Mouse (Mus musculus): ENCODE measurements around the gene Casc1. TPM values are rescaled to one million over a fixed set of nuclear protein-coding genes. Genes with fewer than 3 reads are reported as not detected.

Gene Casc1
- polyA plus RNA-seq (2021): 3.0 TPM

GRCm38 (mm10) chr6:145210816-145211338 lies at the start of gene Casc1, which contains the start of gene Etfrf1:
Gene Casc1, minus strand, starts transcription at chr6:145211005.
Gene Etfrf1, plus strand, starts transcription at chr6:145211134.
- ChIA-PET CTCF (interaction anchor here (1.3 to 2.5 kb wide), 4 partner anchors 11 to 130 kb away, joined by 3 to 15 read pairs (median 5); no protein-coding TSS in a partner anchor), POLR2A (interaction anchor here (1.0 to 1.7 kb wide), 4 partner anchors 12 to 136 kb away, joined by 3 to 4 read pairs (median 3); partner anchors contain the start of gene Bcat1)
- no peaks in the 10 kb centered on the region for H3K27me3 ChIP-seq
- TF ChIP-seq CTCF (IDR thresholded peaks at IDR 0.05): no peak
- in situ Hi-C loops (cut with MboI; ENCODE audit: low pct_unique_long_range_greater_than_20kb): no loop called here
- DNase-seq (ENCODE audit: low read depth, low spot score): peak; percentile 98
- ATAC-seq: peak; percentile 99

GRCm38 (mm10) chr6:145256701-145257073 lies 45.9 kb upstream of the Casc1 start:
- in situ Hi-C loops (cut with MboI; ENCODE audit: low pct_unique_long_range_greater_than_20kb): no loop called here
- ChIA-PET CTCF (interaction anchor here (2.3 kb wide), 1 partner anchor 10 kb away, joined by 6 read pairs; no protein-coding TSS in a partner anchor), POLR2A (no interaction called here)
- ATAC-seq (no peak), DNase-seq (ENCODE audit: low read depth, low spot score) (no peak)
- H3K27me3 ChIP-seq: no peaks in the 10 kb centered on the region
- TF ChIP-seq CTCF (IDR thresholded peaks at IDR 0.05): no peak

- H3K27me3 ChIP-seq: no peaks in the 10 kb centered on the region
- no peak for TF ChIP-seq CTCF (IDR thresholded peaks at IDR 0.05)
- no peak for ATAC-seq
- in situ Hi-C loops (cut with MboI; ENCODE audit: low pct_unique_long_range_greater_than_20kb): no loop called here
- ChIA-PET CTCF (interaction anchor here (2.3 kb wide), 1 partner anchor 10 kb away, joined by 6 read pairs; no protein-coding TSS in a partner anchor), POLR2A (no interaction called here)
- DNase-seq (ENCODE audit: low read depth, low spot score): no peak
Measured at GRCm38 (mm10) chr6:145255952-145256700, 45.3 kb upstream of the Casc1 start.

- CTCF ChIA-PET: interaction anchor here (5.0 kb wide), 1 partner anchor 90 kb away, joined by 17 read pairs; no protein-coding TSS in a partner anchor
- in situ Hi-C loops (cut with MboI; ENCODE audit: low pct_unique_long_range_greater_than_20kb): no loop called here
- TF ChIP-seq CTCF (IDR thresholded peaks at IDR 0.05): no peak
- POLR2A ChIA-PET: no interaction called here
- no peaks in the 10 kb centered on the region for H3K27me3 ChIP-seq
- DNase-seq (ENCODE audit: low read depth, low spot score): no peak
- ATAC-seq: no peak
Measured at GRCm38 (mm10) chr6:145250820-145251219, 40.0 kb upstream of the Casc1 start.

- no peak for TF ChIP-seq CTCF (IDR thresholded peaks at IDR 0.05)
- ATAC-seq (peak; percentile 89), DNase-seq (ENCODE audit: low read depth, low spot score) (peak; percentile 24)
- H3K27me3 ChIP-seq: no peaks in the 10 kb centered on the region
- in situ Hi-C loops (cut with MboI; ENCODE audit: low pct_unique_long_range_greater_than_20kb): no loop called here
- POLR2A ChIA-PET: no interaction called here
- CTCF ChIA-PET: interaction anchor here (5.0 kb wide), 1 partner anchor 91 kb away, joined by 17 read pairs; no protein-coding TSS in a partner anchor
Measured at GRCm38 (mm10) chr6:145250185-145250791, 39.5 kb upstream of the Casc1 start, which contains the start of gene Kras. Gene Kras, minus strand, starts transcription at chr6:145250239.

DNA sequence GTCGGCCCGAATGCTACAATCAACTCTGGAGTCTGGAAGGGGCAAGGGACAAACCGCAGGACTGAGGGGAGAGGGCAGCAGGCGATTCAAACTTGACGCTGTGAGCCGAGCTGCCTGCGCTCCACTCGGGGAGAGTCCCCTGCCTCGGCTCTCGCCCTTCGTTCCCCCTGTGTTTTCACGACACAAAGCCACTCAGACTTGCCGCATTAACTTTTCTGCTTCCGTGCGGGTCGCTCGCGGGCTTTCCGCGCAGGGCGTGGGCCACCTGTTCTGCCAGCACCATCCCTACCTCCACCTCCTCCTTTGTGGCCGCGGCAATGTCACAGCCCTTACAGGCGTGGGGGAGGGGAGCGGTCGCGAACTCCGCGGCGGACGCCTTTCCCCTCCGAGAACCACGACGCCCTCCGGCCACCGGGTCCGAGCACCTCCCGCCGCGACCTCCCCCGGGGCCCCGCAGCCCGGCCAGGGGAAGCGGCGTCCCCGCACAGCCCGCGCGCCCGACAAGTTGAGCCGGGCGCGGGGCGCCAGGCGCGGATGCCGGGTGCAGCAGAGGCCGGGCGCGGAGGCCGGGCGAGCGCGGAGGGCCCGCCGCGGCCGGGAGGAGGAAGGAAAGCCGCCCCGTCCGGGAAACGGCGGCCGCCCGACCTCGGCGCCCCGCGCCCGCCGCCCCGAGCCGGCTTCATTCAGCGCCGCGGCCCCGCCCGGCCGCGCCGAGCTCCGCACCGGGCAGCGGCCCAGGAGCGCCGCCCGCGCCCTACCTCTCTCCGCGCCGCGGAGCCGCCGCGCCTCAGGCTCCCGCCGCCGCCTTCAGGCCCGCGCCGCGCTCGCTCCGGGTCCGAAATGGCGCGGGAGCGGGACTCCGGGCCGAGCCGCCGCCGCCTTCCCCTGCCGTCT lies 38.7 kb upstream of the Casc1 start:
- no peak for TF ChIP-seq CTCF (IDR thresholded peaks at IDR 0.05)
- H3K27me3 ChIP-seq: no peaks in the 10 kb centered on the region
- in situ Hi-C loops (cut with MboI; ENCODE audit: low pct_unique_long_range_greater_than_20kb): loop anchor here (5.0 to 25.0 kb wide), 2 partner anchors 93 to 538 kb away; no protein-coding TSS in a partner anchor
- CTCF ChIA-PET: interaction anchor here (1.9 kb wide), 1 partner anchor 92 kb away, joined by 7 read pairs; no protein-coding TSS in a partner anchor
- DNase-seq (ENCODE audit: low read depth, low spot score) (no peak), ATAC-seq (peak; percentile 61)
- POLR2A ChIA-PET: interaction anchor here (0.7 to 1.0 kb wide), 2 partner anchors 90 to 92 kb away, joined by 3 read pairs; no protein-coding TSS in a partner anchor

- DNase-seq (ENCODE audit: low read depth, low spot score): no peak
- ATAC-seq: no peak
- POLR2A ChIA-PET: no interaction called here
- in situ Hi-C loops (cut with MboI; ENCODE audit: low pct_unique_long_range_greater_than_20kb): loop anchor here (5.0 to 25.0 kb wide), 2 partner anchors 94 to 539 kb away; no protein-coding TSS in a partner anchor
- CTCF ChIA-PET: interaction anchor here (1.1 to 1.9 kb wide), 3 partner anchors 29 to 93 kb away, joined by 3 to 7 read pairs (median 3); no protein-coding TSS in a partner anchor
- no peak for TF ChIP-seq CTCF (IDR thresholded peaks at IDR 0.05)
- no peaks in the 10 kb centered on the region for H3K27me3 ChIP-seq
Measured at GRCm38 (mm10) chr6:145247886-145248285, 37.1 kb upstream of the Casc1 start.

DNA sequence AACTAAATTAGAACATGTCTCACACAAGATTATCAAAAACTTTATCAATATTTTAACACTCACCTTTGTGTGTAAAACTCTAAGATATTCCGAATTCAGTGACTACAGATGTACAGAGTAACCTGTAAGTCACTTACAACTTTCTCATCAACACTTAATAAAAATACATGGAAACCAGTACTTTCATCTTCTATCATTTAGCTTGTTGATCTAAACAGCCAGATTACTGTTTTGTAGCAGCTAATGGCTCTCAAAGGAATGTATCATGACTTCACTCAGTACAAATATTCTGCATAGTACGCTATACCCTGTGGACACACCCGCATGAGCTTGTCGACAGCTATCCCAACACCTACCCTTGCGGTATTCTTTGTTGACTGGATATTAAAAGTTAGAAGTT lies 36.0 kb upstream of the Casc1 start:
- in situ Hi-C loops (cut with MboI; ENCODE audit: low pct_unique_long_range_greater_than_20kb): loop anchor here (5.0 to 25.0 kb wide), 2 partner anchors 95 to 540 kb away; no protein-coding TSS in a partner anchor
- ATAC-seq: no peak
- ChIA-PET CTCF (interaction anchor here (1.2 to 1.4 kb wide), 4 partner anchors 10 to 95 kb away, joined by 3 to 6 read pairs (median 4); no protein-coding TSS in a partner anchor), POLR2A (no interaction called here)
- no peaks in the 10 kb centered on the region for H3K27me3 ChIP-seq
- TF ChIP-seq CTCF (IDR thresholded peaks at IDR 0.05): no peak
- DNase-seq (ENCODE audit: low read depth, low spot score): no peak

DNA sequence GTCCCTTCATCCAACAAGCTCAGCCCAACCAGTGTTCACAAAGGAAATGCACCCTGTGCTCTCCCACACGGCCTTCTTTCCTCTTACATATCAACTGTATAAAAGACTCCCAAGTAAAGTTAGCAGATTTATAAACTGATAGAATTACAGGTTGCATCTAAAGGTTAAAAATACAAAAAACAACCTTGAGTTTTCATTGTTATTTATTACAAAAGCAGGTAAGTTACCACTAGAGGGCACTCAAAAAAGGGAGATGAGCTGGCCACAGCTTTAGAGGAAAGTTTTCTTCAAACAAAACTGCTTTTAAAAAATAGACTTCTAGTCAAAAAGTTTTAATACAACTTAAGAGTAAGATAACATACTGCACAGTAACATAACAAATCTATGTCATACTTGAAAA lies 31.7 kb upstream of the Casc1 start:
- H3K27me3 ChIP-seq: no peaks in the 10 kb centered on the region
- no peak for DNase-seq (ENCODE audit: low read depth, low spot score)
- CTCF ChIA-PET: interaction anchor here (0.7 to 8.0 kb wide), 11 partner anchors 13 to 153 kb away, joined by 3 to 101 read pairs (median 4); no protein-coding TSS in a partner anchor
- TF ChIP-seq CTCF (IDR thresholded peaks at IDR 0.05): peak; percentile 53
- in situ Hi-C loops (cut with MboI; ENCODE audit: low pct_unique_long_range_greater_than_20kb): loop anchor here (25.0 kb wide), 1 partner anchor 545 kb away; no protein-coding TSS in a partner anchor
- POLR2A ChIA-PET: interaction anchor here (0.5 to 1.1 kb wide), 2 partner anchors 99 to 110 kb away, joined by 3 to 4 read pairs; no protein-coding TSS in a partner anchor
- ATAC-seq: no peak

Measured in Patski (cell line).